In the genomic region with DNA sequence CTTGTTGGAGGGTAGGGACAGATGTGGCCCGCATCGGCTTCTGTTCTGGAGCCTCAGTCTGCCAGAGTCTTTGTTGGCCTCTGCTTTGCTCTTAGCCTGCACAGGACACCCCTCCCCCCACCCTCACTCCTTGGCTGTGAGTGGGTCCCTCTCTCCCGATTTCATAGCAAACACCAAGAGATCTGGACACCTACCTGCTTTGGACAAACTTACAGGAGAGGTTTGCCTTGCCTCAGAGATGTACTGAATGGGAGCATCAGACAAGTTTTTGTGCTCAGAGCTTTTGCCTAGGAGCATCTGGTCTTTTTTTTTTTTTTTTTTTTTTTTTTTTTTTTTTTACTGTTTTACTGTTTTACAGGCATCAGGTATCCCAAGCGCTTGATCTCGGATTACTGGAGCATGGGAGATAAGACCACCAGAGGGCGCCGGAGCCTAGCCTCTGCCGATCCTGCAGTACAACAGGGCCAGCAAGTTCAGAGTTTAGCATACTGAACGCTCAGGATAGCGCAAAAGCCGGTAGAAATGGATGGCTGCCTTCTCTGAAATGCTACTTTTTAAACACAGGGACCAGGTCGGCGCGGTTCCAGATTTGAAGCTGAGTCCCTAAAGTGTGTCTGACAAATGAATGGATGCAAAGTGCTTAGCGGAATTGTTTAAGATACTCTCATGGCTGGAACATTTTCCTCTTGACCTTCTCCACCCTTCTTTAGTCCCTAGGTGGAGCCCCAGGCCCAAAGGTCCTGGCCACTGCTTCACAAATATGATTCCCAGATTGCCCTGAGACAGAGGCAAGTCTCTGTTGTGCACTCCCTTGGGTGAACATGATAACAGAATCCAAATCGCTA, we compare ENCODE assay signal across 8 mouse cellular contexts. TPM values are rescaled to one million over a fixed set of nuclear protein-coding genes. Genes with fewer than 3 reads are reported as not detected.
DNase-seq lines count a peak whose midpoint lies in the region; ATAC-seq and TF ChIP-seq lines count a peak whose summit lies in the region.

No protein-coding gene starts in this region.

- WGBS in forebrain, embryonic 15.5 days = under 1% methylated on average over 16 of the region's 16 CpGs
- 7% methylated on average over 16 of the region's 16 CpGs for WGBS in large intestine, adult 2 months
- 2% methylated on average over 16 of the region's 16 CpGs for WGBS in liver, embryonic 15.5 days (ENCODE audit: insufficient replicate concordance)
- WGBS in neural tube, embryonic 15.5 days = 1% methylated on average over 16 of the region's 16 CpGs

- H3K4me1 ChIP-seq in E14TG2a.4 (replicated peaks; ENCODE audit: low read depth, low read length) = peaks cover 36% of the 10 kb centered on the region
- H3K4me1 ChIP-seq in forebrain, embryonic 15.5 days = peaks cover 30% of the 10 kb centered on the region
- no peaks in the 10 kb centered on the region for H3K4me1 ChIP-seq in liver, embryonic 15.5 days (replicated peaks)
- H3K4me1 ChIP-seq in neural tube, embryonic 15.5 days = peaks cover 31% of the 10 kb centered on the region

- intact Hi-C loops in heart, postnatal 14 days (cut with DNase I) = loop anchor here (2.0 to 10.0 kb wide), 6 partner anchors 202 to 660 kb away; no protein-coding TSS in a partner anchor

- H3K27ac ChIP-seq in forebrain, embryonic 15.5 days (replicated peaks) = no peak overlapping the region
- H3K27ac ChIP-seq in liver, embryonic 15.5 days (replicated peaks) = no peak overlapping the region
- H3K27ac ChIP-seq in neural tube, embryonic 15.5 days (replicated peaks) = no peak overlapping the region

- peak; percentile 54 for TF ChIP-seq CTCF in E14TG2a.4 (conservative IDR thresholded peaks at IDR 0.05; ENCODE audit: low read length)

- H3K36me3 ChIP-seq in E14TG2a.4 (ENCODE audit: insufficient read depth, low read length) = no peaks in the 10 kb centered on the region
- H3K36me3 ChIP-seq in forebrain, embryonic 15.5 days = no peaks in the 10 kb centered on the region
- H3K36me3 ChIP-seq in liver, embryonic 15.5 days (replicated peaks) = no peaks in the 10 kb centered on the region
- H3K36me3 ChIP-seq in neural tube, embryonic 15.5 days = no peaks in the 10 kb centered on the region

- H3K9ac ChIP-seq in forebrain, embryonic 15.5 days (replicated peaks) = no peak overlapping the region
- no peak overlapping the region for H3K9ac ChIP-seq in liver, embryonic 15.5 days
- H3K9ac ChIP-seq in neural tube, embryonic 15.5 days (replicated peaks) = no peak overlapping the region

- peaks cover 54% of the 10 kb centered on the region for H3K27me3 ChIP-seq in E14TG2a.4 (ENCODE audit: insufficient read depth, low read length)
- H3K27me3 ChIP-seq in forebrain, embryonic 15.5 days = peaks cover 27% of the 10 kb centered on the region; the same call in 1 of the 2 replicates
- peaks cover 49% of the 10 kb centered on the region for H3K27me3 ChIP-seq in liver, embryonic 15.5 days
- peaks cover 51% of the 10 kb centered on the region for H3K27me3 ChIP-seq in neural tube, embryonic 15.5 days (replicated peaks)

- H3K4me2 ChIP-seq in forebrain, embryonic 15.5 days (replicated peaks) = peak overlapping the region; percentile 91
- peak overlapping the region; percentile 6; the same call in 1 of the 2 replicates for H3K4me2 ChIP-seq in liver, embryonic 15.5 days
- H3K4me2 ChIP-seq in neural tube, embryonic 15.5 days = peak overlapping the region; percentile 81

- no peak overlapping the region for H3K4me3 ChIP-seq in E14TG2a.4 (replicated peaks; ENCODE audit: low read length)
- H3K4me3 ChIP-seq in forebrain, embryonic 15.5 days = no peak overlapping the region
- H3K4me3 ChIP-seq in liver, embryonic 15.5 days (replicated peaks) = no peak overlapping the region
- no peak overlapping the region for H3K4me3 ChIP-seq in neural tube, embryonic 15.5 days (replicated peaks)

- DNase-seq in heart, postnatal 14 days = peak; percentile 89 to 92
- DNase-seq in large intestine, adult 2 months (ENCODE audit: low read depth, low spot score) = peak; percentile 32
- DNase-seq in thymus, postnatal 25 days = peak; percentile 49

- H3K9me3 ChIP-seq in E14TG2a.4 (ENCODE audit: low read length) = peaks cover 6% of the 10 kb centered on the region
- H3K9me3 ChIP-seq in forebrain, embryonic 15.5 days = no peaks in the 10 kb centered on the region
- no peaks in the 10 kb centered on the region for H3K9me3 ChIP-seq in liver, embryonic 15.5 days (replicated peaks)
- H3K9me3 ChIP-seq in neural tube, embryonic 15.5 days (replicated peaks) = no peaks in the 10 kb centered on the region

- peak; percentile 77 for ATAC-seq in cerebellum, adult (ENCODE audit: insufficient number of reproducible peaks, low FRiP score, low TSS enrichment)
- peak; percentile 82 for ATAC-seq in forebrain, embryonic 15.5 days (replicated peaks)
- no peak for ATAC-seq in liver, embryonic 15.5 days (ENCODE audit: insufficient read depth)
- peak; percentile 84 for ATAC-seq in neural tube, embryonic 15.5 days (ENCODE audit: low FRiP score)

RNA-seq across cellular contexts. Expression of a gene that starts 1.5 kb away (rescaled TPM):
- polyA plus RNA-seq in forebrain, embryonic 15.5 days (2015; fragmentation: Nextera tagmentation; extraction: Ambion mirVana) = 58.6 and 62.7 TPM in 2 replicates
- total RNA-seq in heart, postnatal 14 days (2021) = 100 to 1,000 TPM; 134 to 149 TPM
- 59.9 and 67.1 TPM in 2 replicates for polyA plus RNA-seq in large intestine, adult 2 months (2012; rRNA removed)
- 54.7 and 58.1 TPM in 2 replicates for polyA plus RNA-seq in liver, embryonic 15.5 days (2015; fragmentation: Nextera tagmentation; extraction: Ambion mirVana)
- polyA plus RNA-seq in neural tube, embryonic 15.5 days (2015; fragmentation: Nextera tagmentation; extraction: Ambion mirVana) = 38.5 and 90.4 TPM in 2 replicates

Comparison
In these comparisons a context has a peak if more than half of its experiments do, and no peak if none do; other contexts are left out.
1. H3K4me2 ChIP-seq: peak in every context shown above with its lines; median percentile 91 in forebrain, embryonic 15.5 days; 81 in neural tube, embryonic 15.5 days; 6 in liver, embryonic 15.5 days.
2. DNase-seq: peak in every context shown above with its lines; median percentile 90 in heart, postnatal 14 days; 49 in thymus, postnatal 25 days; 32 in large intestine, adult 2 months.